Mouse (Mus musculus) layer of hippocampus, postnatal 14 days (tissue): Measurements from ENCODE around the gene Tat. TPM values are rescaled to one million over a fixed set of nuclear protein-coding genes. Genes with fewer than 3 reads are reported as not detected.
"Not testable (repeated sequence)": the region's sequence is repeated elsewhere in the genome, so short reads cannot be mapped to it uniquely, and the experiment has no call there.

Source experiments
- DNase-seq, 2 experiments: peaks; one replicate each; pipeline ENCODE4 v3.0.0; 2021 to 2022; ENCODE audit warnings: low spot score in 2 of 2, mixed read lengths in 1 of 2
- total RNA-seq, 2 experiments: library from RNA; stranded (reverse); gene quantifications; 2 replicates each; pipeline ENCODE4 v1.2.3; 2021

Gene Tat
- total RNA-seq, 2 experiments from 2014 or later: not detected

DNA sequence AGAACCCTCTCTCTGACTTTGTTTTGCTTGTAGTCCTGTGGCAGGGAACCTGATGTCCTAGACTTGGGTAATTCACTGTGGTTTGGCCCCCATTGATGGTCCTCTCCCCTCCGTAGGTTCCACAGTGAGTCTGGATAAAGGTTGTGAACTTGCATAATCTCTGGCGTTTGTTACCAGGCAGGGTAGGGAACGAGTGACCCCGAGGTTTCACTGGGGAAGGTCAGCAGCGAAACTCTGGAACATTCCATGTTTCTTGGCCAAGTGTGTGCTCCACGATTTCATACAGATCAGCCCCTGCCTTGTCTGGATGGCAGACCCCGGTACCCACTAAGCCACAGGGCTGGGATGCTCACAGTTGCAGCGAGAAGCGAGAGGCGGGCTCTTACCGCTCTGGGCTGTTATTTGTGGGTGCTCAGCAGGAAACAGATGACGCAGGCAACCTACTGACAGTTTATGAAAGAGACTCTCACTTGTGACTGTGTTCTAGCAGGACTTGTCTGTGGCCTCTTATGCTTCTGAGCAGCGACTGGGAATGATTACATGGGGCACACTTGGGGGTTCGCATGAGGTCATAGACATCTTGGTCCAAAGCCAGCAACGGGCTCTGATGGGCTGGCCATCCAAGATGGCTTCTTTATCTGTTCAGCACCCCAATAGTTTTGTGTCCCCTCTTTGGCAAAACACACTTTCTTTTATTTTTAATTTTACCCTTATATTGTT lies 7.7 kb upstream of the Tat start:
- DNase-seq: no peak

DNA sequence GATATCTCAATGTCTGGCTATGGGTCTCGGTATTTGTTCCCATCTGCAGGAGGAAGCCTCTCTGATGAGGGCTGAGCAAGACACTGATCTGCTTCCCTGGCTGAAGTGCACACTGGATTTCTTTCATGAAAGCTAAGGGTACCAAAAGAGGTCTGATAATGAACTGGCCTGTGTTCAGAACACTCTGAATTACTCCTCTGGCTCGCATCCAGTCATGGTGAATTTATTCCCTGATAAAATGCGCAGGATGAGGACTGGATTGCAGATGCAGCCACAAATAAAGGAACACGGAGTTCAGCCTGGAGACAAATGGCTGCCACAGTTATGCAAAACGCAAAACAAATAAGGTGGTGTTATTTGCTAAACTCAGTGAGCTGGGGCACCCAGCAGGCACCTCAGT lies 6.3 kb upstream of the Tat start:
- DNase-seq: peak; percentile 30 to 75

DNA sequence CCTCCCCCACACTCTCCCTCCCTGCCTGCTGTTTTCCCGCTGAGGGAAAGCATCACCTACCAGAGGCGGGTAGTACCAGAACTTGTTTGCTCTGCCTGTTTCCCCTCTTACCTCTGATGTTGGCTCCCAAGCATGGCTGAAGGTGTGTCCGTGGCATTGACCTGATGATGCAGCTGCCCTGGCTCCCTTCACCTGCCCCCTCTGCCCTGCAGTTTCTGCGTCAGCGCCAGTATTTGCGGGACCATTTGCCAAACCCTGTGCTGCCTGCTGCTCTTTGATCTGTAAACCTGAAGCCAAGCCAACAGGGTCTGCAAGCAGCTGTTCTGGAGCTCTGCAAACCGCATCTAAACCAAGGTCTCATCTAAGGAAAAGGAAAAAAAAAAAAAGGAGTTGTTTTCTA lies 3.9 kb upstream of the Tat start:
- DNase-seq: no peak

DNA sequence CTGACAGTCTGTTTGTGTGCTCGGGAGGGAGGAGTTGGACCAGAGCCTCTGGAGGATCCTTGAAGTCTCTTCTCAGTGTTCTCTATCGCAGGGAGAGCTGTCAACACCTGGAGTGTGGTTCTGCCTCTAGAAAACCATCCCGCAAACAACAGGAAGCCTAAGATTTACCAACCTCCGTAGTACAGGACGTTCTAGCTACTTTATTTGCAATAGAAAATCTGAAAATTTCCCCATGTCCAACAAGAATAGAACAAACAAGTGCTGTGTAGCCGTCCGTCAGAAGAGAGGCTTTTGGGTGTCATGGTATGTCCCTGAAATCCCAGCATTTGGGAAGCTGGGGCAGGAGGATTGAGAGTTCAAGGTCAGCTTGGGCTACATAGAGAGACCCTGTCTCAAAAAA lies 2.5 kb upstream of the Tat start:
- no peak for DNase-seq

DNA sequence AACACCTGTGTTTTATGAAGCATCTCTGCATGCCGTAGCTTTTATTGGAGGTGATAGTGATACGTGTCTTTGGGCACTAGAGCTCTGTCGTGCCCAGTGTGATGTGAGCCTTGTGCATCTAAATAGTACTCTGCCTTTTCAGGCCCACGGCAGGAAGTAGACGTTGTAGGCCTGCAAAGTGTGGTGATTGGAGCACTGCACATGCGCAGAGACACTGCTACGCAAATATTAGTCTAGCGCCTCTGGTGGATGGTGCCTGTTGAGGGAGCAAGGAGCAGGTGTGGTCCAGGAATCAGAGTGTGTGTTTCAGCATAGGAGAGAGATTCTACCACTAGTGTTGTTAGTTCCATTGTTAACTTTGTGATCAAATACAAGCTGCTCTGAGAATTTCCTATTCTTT lies 1.1 kb upstream of the Tat start:
- DNase-seq: no peak

DNA sequence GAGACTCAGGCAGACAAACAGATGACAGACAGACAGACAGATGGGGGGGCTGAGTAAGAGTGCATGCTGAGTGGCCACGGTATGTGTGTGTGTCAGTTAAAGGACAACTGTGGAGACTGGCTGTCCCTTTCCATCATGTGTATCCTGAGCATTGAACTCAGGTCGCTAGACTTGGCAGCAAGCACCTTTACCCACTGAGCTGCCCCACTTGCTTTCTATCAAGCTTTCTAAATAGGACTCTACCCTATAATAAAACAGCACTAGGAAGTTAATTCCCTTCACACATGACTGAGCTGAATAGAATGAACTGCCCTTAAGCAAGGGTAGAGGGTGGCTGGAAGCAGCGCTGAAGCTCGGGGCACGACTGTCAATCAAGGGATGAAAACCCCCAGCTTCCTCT lies 1.9 kb downstream of the Tat start:
- DNase-seq: no peak

DNA sequence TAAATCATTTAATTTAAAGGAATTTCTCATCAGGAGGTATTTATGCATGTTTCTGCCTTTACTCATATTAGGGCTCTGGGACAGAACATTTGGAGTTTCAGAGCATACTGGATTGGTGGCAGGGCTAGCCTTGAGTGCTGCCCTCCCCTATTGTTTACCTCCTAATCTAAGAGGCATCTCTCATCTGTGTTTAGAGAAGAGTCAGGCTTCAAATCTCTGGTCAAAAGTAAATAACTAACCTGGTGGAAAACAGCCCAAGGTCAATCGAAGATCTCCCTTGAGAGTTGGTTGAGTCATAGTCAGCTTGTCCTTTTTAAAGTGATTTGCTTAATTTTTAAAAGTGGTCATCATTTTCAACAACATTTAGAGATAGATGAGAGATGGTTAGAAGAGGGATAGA lies 2.7 kb downstream of the Tat start:
- DNase-seq: no peak

DNA sequence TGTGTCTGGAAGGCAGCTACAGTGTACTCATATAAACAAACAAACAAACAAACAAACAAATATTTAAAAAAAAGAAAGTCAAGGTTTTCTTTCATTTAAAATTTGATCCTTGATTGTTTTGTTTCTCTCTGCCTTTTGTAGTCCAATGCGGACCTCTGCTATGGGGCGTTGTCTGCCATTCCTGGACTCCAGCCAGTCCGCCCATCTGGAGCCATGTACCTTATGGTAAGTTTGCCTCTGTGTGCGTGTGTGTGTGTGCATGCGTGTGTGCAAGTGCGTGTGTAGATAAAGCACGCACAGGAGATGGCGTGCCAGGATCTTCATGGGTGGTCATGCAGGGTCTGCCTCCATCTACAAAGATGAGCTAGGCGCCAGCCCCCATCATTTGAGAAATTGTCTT lies 7.1 kb downstream of the Tat start:
- DNase-seq: no peak

DNA sequence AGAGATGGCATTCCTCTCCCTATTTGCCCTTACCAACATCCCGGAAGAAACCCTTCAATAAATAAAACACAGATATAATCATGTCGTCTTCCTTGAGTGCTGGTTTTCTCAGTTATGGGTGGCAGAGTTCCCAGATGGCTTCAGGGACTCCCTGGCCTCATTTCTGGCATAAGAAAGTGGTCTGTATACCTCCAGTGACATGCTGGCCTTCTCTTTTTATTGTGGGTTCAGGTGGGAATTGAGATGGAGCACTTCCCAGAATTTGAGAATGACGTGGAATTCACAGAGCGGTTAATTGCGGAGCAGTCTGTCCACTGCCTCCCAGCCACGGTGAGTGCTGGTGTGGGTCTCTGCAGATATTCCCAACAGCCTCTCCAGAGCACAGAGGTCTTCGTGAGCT lies 7.8 kb downstream of the Tat start:
- no peak for DNase-seq

DNA sequence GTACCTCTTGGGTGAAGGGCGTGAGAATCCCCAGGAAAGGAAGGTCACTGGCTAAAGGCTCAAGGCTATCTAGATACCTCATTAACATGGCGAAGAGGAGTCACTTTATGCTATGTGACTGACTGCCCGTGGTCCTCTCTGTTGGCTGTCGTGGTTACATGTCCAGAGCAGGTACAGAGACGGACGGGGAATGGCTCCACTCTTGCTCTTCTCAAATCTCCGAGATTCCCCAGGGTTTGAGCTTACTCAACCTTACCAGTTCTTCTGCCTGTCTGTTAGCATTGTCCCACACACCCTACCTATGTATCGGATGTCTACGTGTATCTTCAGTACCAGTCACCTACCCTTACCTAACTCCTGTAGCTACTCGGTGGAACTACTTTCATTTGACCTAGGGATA lies 9.7 kb downstream of the Tat start:
- no peak for DNase-seq

DNA sequence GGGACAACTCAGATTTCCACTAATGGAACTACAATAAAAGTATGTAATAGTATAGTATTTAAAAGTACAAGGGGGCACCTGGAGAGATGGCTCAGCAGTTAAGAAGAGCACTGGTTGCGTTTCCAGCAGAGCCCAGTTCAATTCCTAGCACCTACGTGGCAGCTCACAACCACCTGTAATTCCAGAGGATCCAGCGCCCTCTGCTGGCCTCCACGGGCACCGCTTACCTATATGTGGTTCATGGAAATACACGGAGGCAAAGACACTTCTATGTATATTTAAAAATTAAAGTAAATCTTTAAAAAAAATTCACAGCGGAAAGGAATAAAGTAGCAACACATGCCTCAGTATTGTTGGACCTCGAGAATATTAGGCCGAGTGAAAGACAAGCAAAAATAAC lies 12.7 kb downstream of the Tat start:
- no peak for DNase-seq

DNA sequence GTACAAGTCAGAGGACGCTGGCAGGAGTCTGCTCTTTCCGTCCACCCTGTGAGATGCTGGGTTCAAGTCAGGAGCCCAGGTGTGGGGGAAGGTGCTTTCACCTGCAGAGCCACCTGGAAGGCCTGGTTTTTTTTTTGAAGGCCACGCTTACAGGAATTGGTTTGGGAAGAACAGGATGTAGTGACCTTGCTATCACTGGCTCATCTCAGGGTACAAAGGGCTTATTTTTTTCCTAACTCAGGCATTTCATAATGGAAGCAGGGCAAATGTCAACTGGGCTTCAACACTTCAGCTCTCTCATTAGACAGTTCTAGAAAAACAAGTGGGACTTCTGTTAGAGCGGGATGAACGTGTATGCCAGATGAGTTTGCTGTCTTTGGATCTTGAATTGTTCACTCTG lies 14.1 kb downstream of the Tat start:
- no peak for DNase-seq

DNA sequence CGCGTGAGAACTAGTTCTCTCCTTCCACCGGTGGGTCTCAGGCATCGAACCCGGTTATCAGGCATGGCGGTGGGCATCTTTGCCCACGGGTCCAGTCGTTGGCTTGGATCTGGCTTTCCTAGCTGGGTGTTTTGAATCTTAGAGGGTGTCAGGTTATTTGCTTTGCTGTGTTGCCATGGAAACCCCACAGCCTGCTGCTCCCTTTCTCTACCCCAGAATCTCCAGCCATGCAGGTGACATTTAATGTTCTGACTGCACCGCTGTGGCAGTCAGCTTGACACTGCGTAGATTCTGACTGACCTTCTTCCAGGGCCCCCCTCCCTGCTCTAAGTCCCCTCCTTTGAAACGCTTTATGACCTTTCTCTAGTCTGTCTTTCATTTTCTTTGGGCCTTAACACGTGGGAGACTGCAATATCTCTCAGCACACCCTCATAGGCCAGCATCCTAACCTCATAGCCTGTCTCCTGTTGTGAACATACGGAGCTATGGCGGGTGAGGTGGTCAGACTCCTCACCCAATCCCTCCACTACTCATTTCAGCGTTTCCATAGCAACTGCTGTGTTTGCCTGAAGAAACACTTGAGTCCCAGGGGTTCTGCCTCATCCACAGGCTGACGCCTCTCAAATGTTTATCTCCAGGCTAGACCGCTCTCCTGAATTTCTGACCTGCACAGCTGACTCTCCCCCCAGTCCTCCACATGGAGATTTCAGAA lies 16.2 kb downstream of the Tat start:
- DNase-seq: peak in 1 of 2 experiments; percentile 14

DNA sequence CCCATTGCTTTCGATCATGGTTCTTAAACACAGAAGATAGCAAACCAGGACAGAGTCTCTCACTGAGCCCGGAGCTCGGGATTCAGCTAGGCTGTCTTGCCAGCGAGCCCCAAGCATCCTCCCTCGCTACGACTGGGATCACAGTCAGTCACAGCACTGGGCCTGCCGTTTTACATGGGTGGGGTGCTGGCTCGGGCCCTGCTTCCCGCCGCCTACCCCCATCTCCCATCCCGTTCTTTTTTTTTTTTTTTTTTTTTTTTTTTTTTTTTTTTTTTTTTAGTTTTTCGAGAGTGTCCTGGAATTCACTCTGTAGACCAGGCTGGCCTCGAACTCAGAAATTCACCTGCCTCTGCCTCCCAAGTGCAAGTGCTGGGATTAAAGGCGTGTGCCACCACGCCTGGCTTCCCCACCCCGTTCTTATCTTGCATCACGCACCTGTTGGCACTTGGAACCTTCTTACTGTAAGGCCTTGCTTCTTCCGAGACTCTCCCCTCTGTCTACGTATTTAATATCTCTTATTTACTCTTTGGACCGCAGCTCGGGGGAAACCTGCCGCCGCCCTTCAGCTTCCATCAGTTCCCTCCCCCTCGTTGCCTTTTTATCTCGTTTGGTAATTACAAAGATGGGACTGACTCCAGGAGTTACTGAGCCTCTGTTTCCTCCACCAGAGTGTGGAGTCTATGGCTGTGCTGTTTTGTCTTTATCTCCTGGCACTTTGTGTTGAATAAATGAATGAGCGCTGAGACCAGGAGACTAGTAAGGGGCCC lies 18.2 kb downstream of the Tat start:
- DNase-seq: peak in 1 of 2 experiments; percentile 4

DNA sequence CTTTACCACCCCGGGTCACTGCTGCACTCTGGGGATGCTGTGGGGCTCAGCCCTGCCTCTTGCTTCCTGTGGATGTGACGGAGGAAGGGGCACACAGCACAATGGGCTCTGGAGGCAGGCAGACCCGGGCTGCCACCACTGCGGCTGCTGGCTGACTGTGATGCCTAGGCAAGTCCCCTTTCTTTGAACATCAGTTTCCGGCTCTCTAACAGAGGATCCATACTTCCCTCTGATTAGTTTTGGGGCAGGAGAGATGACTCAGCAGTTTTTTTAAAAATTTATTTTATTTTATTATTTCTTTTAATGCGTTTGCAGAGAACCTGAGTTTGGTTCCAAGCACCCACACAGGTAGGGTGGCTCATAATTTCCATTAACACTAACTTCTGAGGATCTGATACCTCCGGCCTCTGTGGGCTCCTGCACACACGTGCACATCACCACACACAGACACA lies 18.8 kb downstream of the Tat start:
- DNase-seq: no peak

DNA sequence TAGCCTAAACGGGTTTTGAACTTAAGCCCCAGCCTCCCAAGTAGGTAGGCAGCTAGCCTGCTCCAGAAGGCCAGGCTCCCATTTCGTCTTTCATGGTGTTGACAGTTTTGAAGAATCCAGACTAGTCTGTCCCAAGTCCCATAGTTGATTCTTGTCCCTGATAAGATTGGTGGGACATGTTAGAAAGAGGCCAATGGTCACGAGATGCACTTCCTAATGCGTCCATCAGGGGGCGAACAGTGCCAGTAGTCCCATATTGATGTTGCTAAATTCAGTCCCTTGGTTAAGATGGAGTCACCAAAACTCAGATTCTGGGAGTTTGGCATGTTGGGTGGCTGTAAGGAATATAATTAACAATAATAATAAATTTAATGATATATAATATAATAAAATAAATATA lies 20.6 kb downstream of the Tat start:
- DNase-seq: peak in 1 of 2 experiments; percentile 24

DNA sequence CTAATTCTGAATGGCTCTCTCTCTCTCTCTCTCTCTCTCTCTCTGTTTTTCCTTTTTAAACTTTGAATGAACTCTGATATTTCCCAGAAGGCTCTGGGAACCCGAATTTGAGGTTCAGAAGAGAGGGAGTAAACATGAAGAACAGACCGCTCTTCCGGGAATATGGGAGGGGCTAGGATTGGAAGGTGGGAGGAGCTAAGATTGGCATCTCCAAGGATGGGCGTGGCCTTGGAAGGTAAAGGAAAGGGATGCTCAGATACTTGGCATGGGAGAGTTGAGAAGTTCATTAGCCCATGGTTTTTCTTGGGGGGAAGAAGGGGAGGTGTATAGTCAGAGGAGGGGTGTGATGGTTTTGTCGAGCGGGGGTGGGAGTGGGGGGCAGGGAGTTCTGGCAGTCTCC lies 31.8 kb downstream of the Tat start:
- no peak for DNase-seq

DNA sequence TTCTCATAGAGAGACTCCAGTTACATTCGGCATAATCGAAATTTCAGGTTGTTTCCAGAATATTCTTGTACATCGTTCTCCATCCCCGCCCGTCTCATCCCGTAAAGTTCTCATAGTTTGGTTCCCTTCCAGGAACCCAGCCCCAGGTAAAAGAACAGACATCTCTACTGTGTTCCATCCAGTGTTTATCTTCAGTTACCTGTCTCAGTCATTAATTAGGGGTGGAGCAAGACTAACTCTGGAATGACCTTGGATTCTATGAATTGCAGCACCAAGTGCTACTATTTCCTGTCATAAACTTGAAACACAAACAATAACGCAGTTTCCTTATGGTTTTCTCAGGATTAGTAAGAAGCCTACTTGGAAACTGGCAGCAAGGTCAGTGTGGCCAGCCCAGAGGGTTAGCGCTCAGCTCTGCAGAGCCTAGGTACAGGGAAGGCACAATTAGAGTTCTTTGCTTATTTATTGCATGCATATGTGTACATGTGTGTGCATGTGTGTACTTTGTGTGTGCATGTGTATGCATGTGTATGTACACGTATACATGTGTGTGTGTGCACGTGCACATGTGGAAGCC lies 32.6 kb downstream of the Tat start:
- DNase-seq: no peak

DNA sequence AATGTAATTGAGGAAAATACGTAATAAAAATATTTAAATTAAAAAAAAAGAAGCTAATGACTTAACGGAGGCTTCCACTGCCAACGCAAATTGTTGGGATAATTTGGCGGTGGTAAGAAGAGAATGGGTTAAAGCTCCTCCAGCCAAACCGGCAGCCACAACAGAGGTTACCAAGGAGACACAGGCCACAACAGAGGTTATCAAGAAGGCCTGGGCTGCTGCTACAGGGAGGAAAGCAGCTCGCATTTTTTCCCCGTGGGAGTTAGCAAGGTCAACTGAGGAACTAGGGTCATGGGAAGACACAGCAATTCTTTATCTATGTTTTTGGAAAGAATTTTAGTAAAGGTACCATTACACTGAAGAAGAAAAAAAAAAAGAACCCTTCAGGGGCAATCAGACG lies 43.5 kb downstream of the Tat start:
- not testable (repeated sequence) for DNase-seq

DNA sequence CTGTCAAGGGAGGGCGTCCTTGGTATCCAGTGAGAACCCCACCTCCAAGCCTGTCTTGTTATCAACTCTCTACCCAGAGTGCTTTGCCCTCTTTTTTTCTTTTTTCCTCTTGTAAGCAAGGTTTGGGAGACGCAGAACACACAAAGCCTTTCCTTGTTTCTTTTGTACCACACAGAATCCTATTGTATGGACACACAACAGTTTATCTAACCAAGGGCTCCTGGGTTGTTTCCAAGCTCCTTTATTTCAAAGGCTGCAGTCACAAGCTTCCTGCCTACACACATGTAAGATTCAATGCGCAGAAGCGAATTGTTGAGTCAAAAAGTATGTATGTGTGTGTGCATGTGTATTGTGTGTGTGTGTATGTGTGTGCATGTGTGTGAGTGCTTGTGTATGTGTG lies 44.1 kb downstream of the Tat start:
- DNase-seq: no peak

DNA sequence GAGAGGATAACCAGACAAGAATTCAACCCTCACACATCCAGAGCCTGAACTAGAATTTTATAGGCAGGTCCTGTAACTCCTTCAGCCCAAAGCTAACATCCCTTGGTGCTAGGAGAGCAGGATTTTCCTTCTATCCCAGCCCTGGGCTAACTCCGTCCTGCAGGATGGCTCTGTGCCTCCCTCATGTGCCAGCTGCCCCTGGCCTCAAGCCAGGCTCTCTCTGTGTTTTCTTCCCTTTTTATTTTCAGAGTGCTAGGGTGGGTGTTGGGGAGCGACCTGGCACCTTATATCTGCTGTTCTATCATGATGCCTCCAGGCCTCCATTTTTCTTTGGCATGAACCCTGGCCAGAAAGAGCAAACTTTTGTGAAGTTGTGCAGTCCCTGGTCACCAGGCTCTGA lies 45.9 kb downstream of the Tat start:
- peak in 1 of 2 experiments; percentile 13 for DNase-seq

DNA sequence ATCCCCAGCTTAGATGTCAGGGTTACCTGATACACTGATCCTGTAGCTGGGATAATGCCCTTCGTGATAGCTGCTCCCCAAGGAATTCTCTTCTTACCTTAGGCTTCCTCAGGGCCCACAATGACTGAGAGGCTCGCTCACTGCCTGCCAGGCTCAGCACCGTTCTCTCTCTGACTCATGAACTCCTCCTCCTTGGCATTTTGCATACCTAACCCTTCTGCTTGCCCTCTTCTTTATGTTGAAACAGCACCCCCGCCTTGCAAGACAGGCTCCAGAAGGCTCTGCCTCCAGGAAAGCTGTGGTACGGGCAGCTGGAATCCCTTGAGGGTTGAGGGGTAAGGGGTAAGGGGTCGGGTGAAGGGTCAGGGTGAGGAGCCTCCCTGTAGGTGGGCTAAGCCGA lies 49.0 kb downstream of the Tat start:
- no peak for DNase-seq
